Mouse (Mus musculus): Measurements from ENCODE around the gene Nipa2.

GRCm38 (mm10) chr7:55968258-55968901 lies 6.1 kb upstream of the Nipa2 start:
- TF ChIP-seq EP300 (IDR thresholded peaks at IDR 0.05) (no peak), CTCF (IDR thresholded peaks at IDR 0.05) (no peak)

All from lung, postnatal 0 days (tissue).